Mouse (Mus musculus): ENCODE results near the gene Tbc1d20.

GRCm38 (mm10) chr2:152303781-152304180 lies 10.2 kb downstream of the Tbc1d20 start:
- TF ChIP-seq CTCF (IDR thresholded peaks at IDR 0.05; ENCODE audit: control insufficient read depth, insufficient read depth, insufficient replicate concordance, low read depth, low read length) (no peak), POLR2A (IDR thresholded peaks at IDR 0.05; ENCODE audit: control insufficient read depth, low read depth, low read length) (no peak)
